Mouse (Mus musculus) limb, embryonic 13.5 days (tissue): ENCODE results near the gene Ucp2. TPM values are rescaled to one million over a fixed set of nuclear protein-coding genes. Genes with fewer than 3 reads are reported as not detected.

ENCODE experiments used
- ATAC-seq: fragments of 200-750 bp; cut with Nextera tagmentation; 2 replicates; pipeline ENCODE4 v1.8.0; 2017; ENCODE audit warnings: low read depth, moderate number of reproducible peaks, moderate TSS enrichment; ENCODE audit not compliant: low FRiP score
- H3K27ac ChIP-seq: fragments of 300-500 bp; sonication (generic); 2 replicates; pipeline ENCODE4 v1.5.1; 2015; ENCODE audit warnings: inconsistent platforms, mild to moderate bottlenecking, moderate library complexity
- H3K27me3 ChIP-seq: fragments of 300-500 bp; sonication (generic); 2 replicates; pipeline ENCODE4 v1.6.1; 2015; ENCODE audit warnings: mild to moderate bottlenecking, inconsistent platforms
- H3K36me3 ChIP-seq: fragments of 300-500 bp; sonication (generic); 2 replicates; pipeline ENCODE4 v1.6.1; 2015; ENCODE audit warnings: inconsistent platforms, mild to moderate bottlenecking, moderate library complexity
- H3K4me1 ChIP-seq: fragments of 300-500 bp; sonication (generic); 2 replicates; pipeline ENCODE4 v1.6.1; 2015; ENCODE audit warnings: inconsistent platforms
- H3K4me2 ChIP-seq: fragments of 300-500 bp; sonication (generic); replicated peaks from 2 replicates; pipeline ENCODE4 v1.6.1; 2015; ENCODE audit warnings: inconsistent platforms, mild to moderate bottlenecking, moderate library complexity
- H3K4me3 ChIP-seq: fragments of 300-500 bp; sonication (generic); 2 replicates; pipeline ENCODE4 v1.5.1; 2015; ENCODE audit warnings: moderate library complexity, mild to moderate bottlenecking, inconsistent platforms
- H3K9ac ChIP-seq: fragments of 300-500 bp; sonication (generic); 2 replicates; pipeline ENCODE4 v1.6.1; 2015; ENCODE audit warnings: mild to moderate bottlenecking, inconsistent platforms
- H3K9me3 ChIP-seq: fragments of 300-500 bp; sonication (generic); 2 replicates; pipeline ENCODE4 v1.6.1; 2016; ENCODE audit warnings: inconsistent platforms
- WGBS: fragments of 180-500 bp; shearing (Covaris S2); methylation state at CpG from one replicate; pipeline ENCODE4 v1.1.7; 2015; 5-methylcytosine and 5-hydroxymethylcytosine counted together
- polyA plus RNA-seq: library from polyadenylated mRNA; unstranded; fragments of >200 nt; fragmentation: Nextera tagmentation; extraction: Ambion mirVana; gene quantifications from 2 replicates; pipeline ENCODE4 v1.2.1, GENCODE M21; 2015

The Ucp2 gene
- polyA plus RNA-seq, 1 experiment from 2014 or later = 155 TPM

GRCm38 (mm10) chr7:100497402-100497801 lies 4.3 kb downstream of the Ucp2 start:
- no peak for ATAC-seq
- Histone ChIP-seq H3K4me1 (peaks cover 48% of the 10 kb centered on the region), H3K36me3 (peaks cover 37% of the 10 kb centered on the region)

GRCm38 (mm10) chr7:100497982-100498381 lies 4.8 kb downstream of the Ucp2 start:
- ATAC-seq = no peak
- Histone ChIP-seq H3K4me2 (no peak overlapping the region), H3K27me3 (no peaks in the 10 kb centered on the region), H3K4me1 (peaks cover 42% of the 10 kb centered on the region), H3K27ac (no peak overlapping the region), H3K9ac (no peak overlapping the region), H3K36me3 (peaks cover 37% of the 10 kb centered on the region), H3K4me3 (no peak overlapping the region), H3K9me3 (no peaks in the 10 kb centered on the region)
- WGBS = 89% methylated on average over 13 of the region's 13 CpGs

More at GRCm38 (mm10) chr7:100497402-100497801, 4.3 kb downstream of the Ucp2 start:
- H3K27me3 ChIP-seq = no peaks in the 10 kb centered on the region
- no peak overlapping the region for H3K4me2 ChIP-seq
- WGBS = 84% methylated on average over 4 of the region's 4 CpGs
- H3K4me3 ChIP-seq = no peak overlapping the region
- H3K9ac ChIP-seq = no peak overlapping the region
- H3K9me3 ChIP-seq = no peaks in the 10 kb centered on the region
- H3K27ac ChIP-seq = no peak overlapping the region

- H3K9ac ChIP-seq = no peak overlapping the region
- no peak overlapping the region for H3K27ac ChIP-seq
- no peak overlapping the region for H3K4me2 ChIP-seq
- no peak for ATAC-seq
- no peaks in the 10 kb centered on the region for H3K27me3 ChIP-seq
- H3K4me3 ChIP-seq = no peak overlapping the region
- peaks cover 27% of the 10 kb centered on the region for H3K4me1 ChIP-seq
- H3K36me3 ChIP-seq = peaks cover 37% of the 10 kb centered on the region
- H3K9me3 ChIP-seq = no peaks in the 10 kb centered on the region
Observed at GRCm38 (mm10) chr7:100499465-100499864, 6.3 kb downstream of the Ucp2 start.

GRCm38 (mm10) chr7:100500276-100500977 lies 7.3 kb downstream of the Ucp2 start:
- H3K4me1 ChIP-seq = peaks cover 18% of the 10 kb centered on the region
- no peak overlapping the region for H3K9ac ChIP-seq
- H3K27ac ChIP-seq = no peak overlapping the region
- no peaks in the 10 kb centered on the region for H3K9me3 ChIP-seq
- WGBS = 69% methylated on average over 16 of the region's 16 CpGs
- no peak for ATAC-seq
- no peak overlapping the region for H3K4me3 ChIP-seq
- H3K36me3 ChIP-seq = peaks cover 37% of the 10 kb centered on the region
- no peak overlapping the region for H3K4me2 ChIP-seq
- H3K27me3 ChIP-seq = no peaks in the 10 kb centered on the region

- H3K9ac ChIP-seq = no peak overlapping the region
Observed at GRCm38 (mm10) chr7:100501027-100501843, 8.1 kb downstream of the Ucp2 start.

GRCm38 (mm10) chr7:100501844-100502373 lies 8.8 kb downstream of the Ucp2 start:
- no peak overlapping the region for H3K4me3 ChIP-seq
- 66% methylated on average over 2 of the region's 2 CpGs for WGBS
- H3K36me3 ChIP-seq = peaks cover 32% of the 10 kb centered on the region
- no peaks in the 10 kb centered on the region for H3K27me3 ChIP-seq
- ATAC-seq = no peak
- no peak overlapping the region for H3K9ac ChIP-seq
- H3K4me2 ChIP-seq = no peak overlapping the region
- H3K9me3 ChIP-seq = no peaks in the 10 kb centered on the region
- peaks cover 3% of the 10 kb centered on the region; the same call in 1 of the 2 replicates for H3K4me1 ChIP-seq
- H3K27ac ChIP-seq = no peak overlapping the region

More at GRCm38 (mm10) chr7:100501027-100501843, 8.1 kb downstream of the Ucp2 start:
- no peak for ATAC-seq
- no peak overlapping the region for H3K4me3 ChIP-seq
- H3K27me3 ChIP-seq = no peaks in the 10 kb centered on the region
- H3K9me3 ChIP-seq = no peaks in the 10 kb centered on the region
- peaks cover 10% of the 10 kb centered on the region for H3K4me1 ChIP-seq
- no peak overlapping the region for H3K4me2 ChIP-seq
- no peak overlapping the region for H3K27ac ChIP-seq
- WGBS = 70% methylated on average over 6 of the region's 6 CpGs
- H3K36me3 ChIP-seq = peaks cover 37% of the 10 kb centered on the region

- no peak for ATAC-seq
Observed at GRCm38 (mm10) chr7:100502374-100502922, 9.3 kb downstream of the Ucp2 start.

GRCm38 (mm10) chr7:100503076-100503475 lies 9.9 kb downstream of the Ucp2 start:
- no peak for ATAC-seq
- Histone ChIP-seq H3K36me3 (peaks cover 21% of the 10 kb centered on the region), H3K9me3 (no peaks in the 10 kb centered on the region), H3K27ac (no peak overlapping the region), H3K4me2 (no peak overlapping the region), H3K9ac (no peak overlapping the region), H3K4me1 (peaks cover 4% of the 10 kb centered on the region), H3K27me3 (no peaks in the 10 kb centered on the region), H3K4me3 (no peak overlapping the region)
- WGBS = 91% methylated on average over 5 of the region's 5 CpGs

More at GRCm38 (mm10) chr7:100502374-100502922, 9.3 kb downstream of the Ucp2 start:
- H3K27me3 ChIP-seq = no peaks in the 10 kb centered on the region
- H3K36me3 ChIP-seq = peaks cover 27% of the 10 kb centered on the region
- 0 out of 2 replicates have a peak, but pooled peaks cover 2% of the 10 kb centered on the region for H3K4me1 ChIP-seq
- H3K4me2 ChIP-seq = no peak overlapping the region
- no peak overlapping the region for H3K9ac ChIP-seq
- H3K9me3 ChIP-seq = no peaks in the 10 kb centered on the region
- 77% methylated on average over 7 of the region's 7 CpGs for WGBS
- H3K4me3 ChIP-seq = no peak overlapping the region
- H3K27ac ChIP-seq = no peak overlapping the region

- Histone ChIP-seq H3K4me3 (no peak overlapping the region), H3K4me1 (peaks cover 10% of the 10 kb centered on the region), H3K27ac (no peak overlapping the region), H3K9ac (no peak overlapping the region), H3K36me3 (peaks cover 2% of the 10 kb centered on the region; the same call in 1 of the 2 replicates), H3K9me3 (no peaks in the 10 kb centered on the region), H3K27me3 (no peaks in the 10 kb centered on the region), H3K4me2 (no peak overlapping the region)
- 86% methylated on average over 13 of the region's 13 CpGs for WGBS
- ATAC-seq = no peak
Observed at GRCm38 (mm10) chr7:100504740-100505487, 11.8 kb downstream of the Ucp2 start.

- H3K4me3 ChIP-seq = no peak overlapping the region
- no peak for ATAC-seq
- peaks cover 8% of the 10 kb centered on the region for H3K4me1 ChIP-seq
- H3K4me2 ChIP-seq = no peak overlapping the region
- H3K36me3 ChIP-seq = no peaks in the 10 kb centered on the region
- no peak overlapping the region for H3K27ac ChIP-seq
- H3K9me3 ChIP-seq = no peaks in the 10 kb centered on the region
- WGBS = 81% methylated on average over 4 of the region's 4 CpGs
- peaks cover under 1% of the 10 kb centered on the region; the same call in 1 of the 2 replicates for H3K27me3 ChIP-seq
- H3K9ac ChIP-seq = no peak overlapping the region
Observed at GRCm38 (mm10) chr7:100506494-100506893, 13.4 kb downstream of the Ucp2 start.

- no peak overlapping the region for H3K4me2 ChIP-seq
- H3K36me3 ChIP-seq = no peaks in the 10 kb centered on the region
- H3K9me3 ChIP-seq = no peaks in the 10 kb centered on the region
- H3K4me3 ChIP-seq = no peak overlapping the region
- peaks cover 5% of the 10 kb centered on the region; the same call in 1 of the 2 replicates for H3K27me3 ChIP-seq
- H3K27ac ChIP-seq = no peak overlapping the region
- 54% methylated on average over 3 of the region's 3 CpGs for WGBS
- no peak overlapping the region for H3K9ac ChIP-seq
- H3K4me1 ChIP-seq = peaks cover 8% of the 10 kb centered on the region
- no peak for ATAC-seq
Observed at GRCm38 (mm10) chr7:100508670-100509069, 15.5 kb downstream of the Ucp2 start.
